Mouse (Mus musculus): Measurements from ENCODE around the gene Dmrtc1a. TPM values are rescaled to one million over a fixed set of nuclear protein-coding genes. Genes with fewer than 3 reads are reported as not detected.

Gene Dmrtc1a
- not detected for polyA plus RNA-seq (2017; shearing (Covaris generic))

DNA sequence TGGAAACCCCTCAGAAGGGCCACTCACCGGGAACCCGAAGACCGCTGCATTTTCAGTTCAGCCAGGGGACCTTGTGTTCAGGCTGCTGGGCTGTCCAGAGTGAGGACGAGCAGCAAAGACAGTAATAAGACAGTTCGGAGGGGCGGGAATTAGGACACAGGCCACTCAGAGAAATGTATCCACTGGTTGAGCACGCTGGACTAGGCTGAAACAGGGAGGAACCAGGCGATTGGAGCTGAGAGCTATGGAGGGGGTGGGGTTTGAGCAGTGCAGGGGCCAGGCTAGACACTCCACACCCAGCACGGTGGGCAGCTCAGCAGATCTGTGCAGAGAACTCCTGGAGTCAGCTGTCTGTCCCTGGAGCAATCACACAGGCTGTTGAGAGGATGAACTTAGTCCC is at the start of gene Dmrtc1a, which contains the start of gene 1700011M02Rik:
TSS of gene Dmrtc1a (minus strand) at position 101 of the 400 bp plus-strand sequence.
TSS of gene 1700011M02Rik (plus strand) at position 319 of the 400 bp plus-strand sequence.

DNA sequence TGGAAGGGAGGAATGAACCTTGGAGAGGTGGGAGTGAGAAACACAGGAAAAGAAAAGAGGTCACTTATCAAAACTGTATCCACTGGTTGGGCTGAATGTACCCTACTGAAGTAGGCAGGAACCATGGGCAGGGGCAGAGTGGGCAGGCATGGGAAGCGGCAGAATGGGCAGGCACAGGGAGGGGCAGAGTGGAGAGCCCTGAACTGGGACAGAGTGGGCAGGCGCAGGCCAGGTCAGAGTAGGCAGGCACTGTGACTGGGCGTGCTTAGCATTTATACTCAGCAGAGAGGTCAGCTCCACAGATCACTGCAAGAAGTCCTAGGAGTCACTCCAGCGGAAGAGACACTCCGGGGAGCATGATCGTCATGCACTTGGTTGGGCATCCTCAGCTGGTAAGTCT is 19.6 kb upstream of the Dmrtc1a start, which contains the start of gene 1700018G05Rik:
TSS of gene 1700018G05Rik (plus strand) at position 301 of the 400 bp plus-strand sequence.

DNA sequence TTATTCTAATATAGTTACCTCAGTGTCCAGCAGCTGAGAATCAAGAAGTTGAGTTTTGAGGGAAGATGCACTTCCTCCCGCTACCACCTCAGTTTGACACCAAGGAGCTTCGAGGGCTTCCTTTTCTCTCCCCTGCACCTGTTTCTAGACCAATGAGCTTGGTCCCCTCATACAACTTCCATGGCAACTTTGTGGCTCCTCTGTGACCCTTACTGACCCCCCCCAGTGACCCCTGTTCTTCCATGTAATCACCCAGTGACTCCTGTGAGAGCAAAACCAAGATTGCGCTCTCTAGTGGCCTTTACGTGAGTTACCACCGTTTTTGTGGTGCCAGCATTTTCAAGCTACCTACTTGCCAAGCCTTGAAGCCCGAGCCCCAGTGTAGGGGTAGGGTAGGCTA is 40.6 kb downstream of the Dmrtc1a start, which contains the start of gene 1700031F05Rik:
TSS of gene 1700031F05Rik (minus strand) at position 101 of the 400 bp plus-strand sequence.

DNA sequence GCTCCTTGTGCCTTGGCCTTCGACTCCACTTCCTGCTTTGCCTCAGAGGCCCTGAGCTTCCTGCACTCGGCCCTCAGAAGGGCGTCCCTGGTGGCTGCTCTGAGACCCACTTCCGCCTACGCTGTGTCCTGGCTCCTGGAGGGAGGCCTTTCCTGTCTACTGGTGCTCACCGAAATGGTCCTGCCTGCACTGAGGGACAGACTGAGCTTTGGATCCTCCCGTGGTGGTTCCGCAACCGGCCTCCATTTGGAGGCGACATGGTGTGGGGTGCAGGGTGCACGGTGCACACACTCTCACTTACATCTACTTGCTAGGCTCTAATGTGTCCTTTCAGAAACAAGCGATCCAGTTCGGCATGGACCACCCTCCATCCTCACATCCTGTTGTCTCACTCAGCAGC is 54.0 kb downstream of the Dmrtc1a start, which contains the start of gene Dmrtc1c2:
TSS of gene Dmrtc1c2 (minus strand) at position 101 of the 400 bp plus-strand sequence.

Other genes starting within 250 kb of the Dmrtc1a start
- not detected for gene Gm3880, start 221.7 kb downstream of the Dmrtc1a start, polyA plus RNA-seq (2017; shearing (Covaris generic))
- not detected for gene Gm9112, start 201.1 kb downstream of the Dmrtc1a start, polyA plus RNA-seq (2017; shearing (Covaris generic))
- gene Dmrtc1b, start 200.8 kb downstream of the Dmrtc1a start, polyA plus RNA-seq (2017; shearing (Covaris generic)), result not detected
- not detected for gene Dmrtc1c1, start 105.7 kb downstream of the Dmrtc1a start, polyA plus RNA-seq (2017; shearing (Covaris generic))
- not detected for gene Dmrtc1c2, start 54.1 kb downstream of the Dmrtc1a start, polyA plus RNA-seq (2017; shearing (Covaris generic))
- not detected for gene 1700031F05Rik, start 40.7 kb downstream of the Dmrtc1a start, polyA plus RNA-seq (2017; shearing (Covaris generic))
- not detected for gene 1700011M02Rik, start 218 bp upstream of the Dmrtc1a start, polyA plus RNA-seq (2017; shearing (Covaris generic))
- gene 1700018G05Rik, start 19.7 kb upstream of the Dmrtc1a start, polyA plus RNA-seq (2017; shearing (Covaris generic)), result not detected

All from activated CD4-positive, CD25-positive, alpha-beta regulatory T cell (primary cell).